Mouse (Mus musculus) hindbrain, embryonic 11.5 days (tissue): ENCODE data around the gene Hjurp. TPM values are rescaled to one million over a fixed set of nuclear protein-coding genes. Genes with fewer than 3 reads are reported as not detected.

Experiments used
- ATAC-seq: fragments of 200-750 bp; cut with Nextera tagmentation; 2 replicates; pipeline ENCODE4 v1.8.0; 2017; ENCODE audit warnings: mild to moderate bottlenecking, moderate TSS enrichment, moderate library complexity; ENCODE audit not compliant: low FRiP score
- DNase-seq: peaks from one replicate; pipeline ENCODE4 v3.0.0-alpha.2; 2015; ENCODE audit warnings: low spot score
- H3K27ac ChIP-seq: fragments of 300-500 bp; sonication (generic); 2 replicates; pipeline ENCODE4 v1.5.1; 2014; ENCODE audit warnings: mild to moderate bottlenecking, low read depth, low read length
- H3K27me3 ChIP-seq: fragments of 300-500 bp; sonication (generic); 2 replicates; pipeline ENCODE4 v1.6.1; 2014; ENCODE audit warnings: mild to moderate bottlenecking, low read length, moderate library complexity, mixed read lengths; ENCODE audit not compliant: control insufficient read depth, insufficient read depth
- H3K36me3 ChIP-seq: fragments of 300-500 bp; sonication (generic); 2 replicates; pipeline ENCODE4 v1.6.1; 2014; ENCODE audit warnings: mild to moderate bottlenecking, low read length, moderate library complexity, mixed read lengths; ENCODE audit not compliant: control insufficient read depth, insufficient read depth
- H3K4me1 ChIP-seq: fragments of 300-500 bp; sonication (generic); replicated peaks from 2 replicates; pipeline ENCODE4 v1.6.1; 2014; ENCODE audit warnings: low read length, mixed read lengths; ENCODE audit not compliant: control insufficient read depth, insufficient read depth
- H3K4me2 ChIP-seq: fragments of 300-500 bp; sonication (generic); replicated peaks from 2 replicates; pipeline ENCODE4 v1.6.1; 2014; ENCODE audit warnings: mild to moderate bottlenecking, low read depth, low read length
- H3K4me3 ChIP-seq: fragments of 300-500 bp; sonication (generic); 2 replicates; pipeline ENCODE4 v1.5.1; 2014; ENCODE audit warnings: low read depth, low read length
- H3K9ac ChIP-seq: fragments of 300-500 bp; sonication (generic); 2 replicates; pipeline ENCODE4 v1.6.1; 2014; ENCODE audit warnings: low read depth, low read length
- H3K9me3 ChIP-seq: fragments of 300-500 bp; sonication (generic); 2 replicates; pipeline ENCODE4 v1.6.1; 2016; ENCODE audit warnings: low read length; ENCODE audit not compliant: control insufficient read depth
- WGBS: fragments of 180-500 bp; shearing (Covaris S2); extraction: QIAGEN DNeasy Blood & Tissue Kit; methylation state at CpG from one replicate; pipeline ENCODE4 v1.1.7; 2014; 5-methylcytosine and 5-hydroxymethylcytosine counted together
- polyA plus RNA-seq: library from polyadenylated mRNA; unstranded; fragments of >200 nt; fragmentation: Nextera tagmentation; extraction: Ambion mirVana; gene quantifications from 2 replicates; pipeline ENCODE4 v1.2.1, GENCODE M21; 2014

Hjurp gene
- polyA plus RNA-seq, 1 experiment from 2014 or later, result 136 TPM

DNA sequence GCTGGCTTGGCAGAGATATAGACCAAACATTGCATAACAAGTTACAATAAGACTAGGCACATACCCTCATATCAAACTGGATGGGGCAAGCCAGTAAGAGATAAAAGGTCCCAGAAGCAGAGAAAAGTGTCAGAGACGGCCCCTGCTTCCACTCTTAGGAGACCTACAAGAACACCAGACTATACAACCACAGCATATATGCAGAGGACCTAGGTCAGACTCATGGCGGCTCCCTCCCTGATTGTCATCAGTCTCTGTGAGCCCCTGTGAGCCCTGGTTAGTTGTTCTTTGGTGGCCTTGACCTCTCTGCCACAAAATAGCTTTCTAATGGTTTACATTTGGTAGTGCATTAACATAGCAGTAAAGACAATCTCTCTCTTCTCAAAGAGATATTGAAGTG, 31.6 kb upstream of the Hjurp start:
- H3K4me1 ChIP-seq, result no peaks in the 10 kb centered on the region
- peaks cover 58% of the 10 kb centered on the region for H3K9me3 ChIP-seq
- H3K27ac ChIP-seq, result no peak overlapping the region
- H3K9ac ChIP-seq, result no peak overlapping the region
- ATAC-seq (no peak), DNase-seq (no peak)
- no peak overlapping the region for H3K4me2 ChIP-seq
- H3K4me3 ChIP-seq, result no peak overlapping the region
- H3K36me3 ChIP-seq, result 0 out of 2 replicates have a peak, but pooled peaks cover 2% of the 10 kb centered on the region
- 57% methylated on average over 2 of the region's 2 CpGs for WGBS
- H3K27me3 ChIP-seq, result no peaks in the 10 kb centered on the region

DNA sequence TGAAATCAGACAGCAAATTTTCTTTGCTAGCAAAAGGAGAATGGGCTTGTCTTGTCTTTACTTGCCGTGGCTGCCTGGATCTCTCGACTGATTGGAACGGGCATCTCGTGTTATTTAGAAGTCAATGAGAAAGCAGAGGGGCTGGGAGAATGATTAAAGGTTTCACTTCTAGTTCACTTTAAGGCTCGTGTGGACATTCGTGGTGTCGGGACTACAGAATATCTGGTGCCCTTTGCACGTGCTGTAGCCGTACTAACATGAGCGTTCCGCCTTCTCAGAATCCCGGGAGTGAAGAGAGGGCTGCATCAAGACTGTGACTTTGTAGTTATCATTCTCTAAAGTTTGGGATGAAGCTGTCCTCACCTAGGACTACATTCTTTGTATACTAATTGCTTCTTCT, 29.7 kb upstream of the Hjurp start:
- Histone ChIP-seq H3K4me1 (no peaks in the 10 kb centered on the region), H3K36me3 (0 out of 2 replicates have a peak, but pooled peaks cover 2% of the 10 kb centered on the region), H3K27ac (no peak overlapping the region), H3K27me3 (no peaks in the 10 kb centered on the region), H3K9me3 (peaks cover 71% of the 10 kb centered on the region), H3K4me3 (no peak overlapping the region), H3K4me2 (no peak overlapping the region), H3K9ac (no peak overlapping the region)
- ATAC-seq (no peak), DNase-seq (peak; percentile 5)
- WGBS, result 67% methylated on average over 12 of the region's 12 CpGs

DNA sequence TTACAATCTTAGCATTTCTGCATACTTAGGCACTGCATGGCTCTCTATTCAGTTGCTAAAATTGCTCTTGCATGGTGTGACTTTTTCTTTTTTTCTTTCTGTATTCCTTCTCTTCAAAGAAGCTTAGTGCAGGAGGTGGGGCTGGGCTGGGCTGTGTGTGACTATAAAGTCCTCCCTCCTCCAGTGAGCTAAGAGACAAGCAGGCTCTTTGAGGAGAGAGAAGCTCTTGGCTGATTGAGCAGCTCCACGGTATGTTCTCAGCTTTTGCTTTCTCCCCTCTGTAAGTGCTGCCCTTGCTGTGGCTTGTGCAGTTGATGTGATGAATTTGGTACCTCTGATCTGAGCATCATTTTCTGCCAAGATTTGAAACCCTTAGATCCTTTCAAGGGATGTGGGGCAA, 29.1 kb upstream of the Hjurp start:
- H3K4me2 ChIP-seq, result no peak overlapping the region
- peaks cover 77% of the 10 kb centered on the region for H3K9me3 ChIP-seq
- no peak overlapping the region for H3K9ac ChIP-seq
- H3K36me3 ChIP-seq, result 0 out of 2 replicates have a peak, but pooled peaks cover 2% of the 10 kb centered on the region
- ATAC-seq (no peak), DNase-seq (peak; percentile 6)
- WGBS, result 63% methylated on average over 1 of the region's 1 CpGs
- no peaks in the 10 kb centered on the region for H3K27me3 ChIP-seq
- H3K27ac ChIP-seq, result no peak overlapping the region
- no peak overlapping the region for H3K4me3 ChIP-seq
- H3K4me1 ChIP-seq, result no peaks in the 10 kb centered on the region

DNA sequence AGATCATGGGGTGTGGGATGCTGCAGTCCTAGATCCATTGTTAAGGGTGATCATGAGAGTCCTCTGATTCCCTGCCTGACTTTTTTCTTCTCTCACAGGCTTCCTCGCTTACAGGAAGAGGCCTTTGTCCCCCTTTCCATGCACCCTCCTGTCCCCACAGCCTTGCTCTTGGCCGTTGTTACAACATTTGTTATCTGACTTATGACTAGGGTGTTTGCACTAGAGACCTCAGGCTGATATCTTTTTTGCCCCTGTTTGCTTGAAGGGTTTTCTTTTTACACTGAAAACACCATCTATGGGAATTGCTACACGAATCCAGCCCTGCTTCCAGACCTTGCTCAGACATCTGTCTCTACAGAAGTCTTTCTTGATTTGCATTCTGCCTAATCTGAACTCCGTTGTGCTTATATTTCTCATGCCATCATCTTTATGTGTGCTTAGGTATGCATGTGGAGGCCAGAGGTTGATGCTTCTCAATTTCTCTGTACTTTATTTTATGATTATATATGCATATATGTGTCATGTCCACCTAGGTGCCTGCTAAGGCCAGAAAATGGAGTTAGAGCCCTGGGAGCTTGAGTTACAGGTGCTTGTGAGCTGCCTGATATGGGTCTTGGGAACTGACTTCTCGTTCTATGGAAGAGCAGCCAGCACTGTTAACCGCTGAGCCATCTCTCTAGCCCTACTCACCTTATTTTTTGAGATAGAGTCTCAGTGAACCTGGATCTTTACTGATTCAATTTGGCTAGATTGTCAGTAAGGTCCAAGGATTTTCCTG, 27.8 kb upstream of the Hjurp start:
- 55% methylated on average over 6 of the region's 6 CpGs for WGBS
- H3K4me1 ChIP-seq, result no peaks in the 10 kb centered on the region
- peaks cover 86% of the 10 kb centered on the region for H3K9me3 ChIP-seq
- no peak overlapping the region for H3K27ac ChIP-seq
- peak; percentile 3 for DNase-seq
- H3K4me3 ChIP-seq, result no peak overlapping the region
- H3K4me2 ChIP-seq, result no peak overlapping the region
- H3K27me3 ChIP-seq, result no peaks in the 10 kb centered on the region
- ATAC-seq, result no peak
- 0 out of 2 replicates have a peak, but pooled peaks cover 2% of the 10 kb centered on the region for H3K36me3 ChIP-seq
- no peak overlapping the region for H3K9ac ChIP-seq

DNA sequence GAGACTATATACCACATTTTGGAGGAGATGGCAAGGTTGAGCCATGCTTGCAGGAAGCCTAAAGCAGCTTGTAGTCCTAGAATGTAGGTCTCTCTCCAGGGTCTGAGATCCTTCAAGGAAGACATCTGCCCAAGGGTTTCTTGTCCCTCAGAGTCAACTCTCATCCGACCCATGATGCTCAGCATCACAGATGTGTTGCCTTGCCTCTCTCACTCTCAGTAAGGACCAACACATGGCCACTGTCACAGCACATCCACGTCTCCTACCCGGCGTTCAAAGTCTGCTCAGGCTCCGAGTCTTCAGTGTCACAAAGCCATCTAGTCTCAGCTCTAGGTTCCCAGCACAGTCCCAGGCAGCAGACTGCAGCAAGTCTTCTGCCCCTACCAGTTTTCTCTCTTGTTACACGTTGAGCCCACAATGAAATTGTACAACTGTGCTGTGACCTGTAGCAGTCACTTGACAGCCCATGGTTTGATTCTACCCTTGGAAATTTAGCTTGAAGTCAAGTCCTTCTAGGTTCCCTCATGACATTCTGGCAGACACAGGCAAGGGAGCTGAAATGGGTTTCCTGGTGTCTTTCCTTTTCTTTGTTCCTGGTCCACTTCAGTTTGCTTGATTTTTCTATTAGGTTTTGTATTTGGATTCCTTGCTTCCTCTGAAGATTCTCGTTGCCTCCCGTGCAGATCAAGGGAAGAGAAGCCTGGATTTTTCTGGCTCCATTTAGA, 27.0 kb upstream of the Hjurp start:
- ATAC-seq (no peak), DNase-seq (peak; percentile 7)
- Histone ChIP-seq H3K4me2 (no peak overlapping the region), H3K36me3 (0 out of 2 replicates have a peak, but pooled peaks cover 2% of the 10 kb centered on the region), H3K4me1 (no peaks in the 10 kb centered on the region), H3K4me3 (no peak overlapping the region), H3K9ac (no peak overlapping the region), H3K27me3 (no peaks in the 10 kb centered on the region), H3K9me3 (peaks cover 86% of the 10 kb centered on the region), H3K27ac (no peak overlapping the region)
- WGBS, result 65% methylated on average over 8 of the region's 8 CpGs

DNA sequence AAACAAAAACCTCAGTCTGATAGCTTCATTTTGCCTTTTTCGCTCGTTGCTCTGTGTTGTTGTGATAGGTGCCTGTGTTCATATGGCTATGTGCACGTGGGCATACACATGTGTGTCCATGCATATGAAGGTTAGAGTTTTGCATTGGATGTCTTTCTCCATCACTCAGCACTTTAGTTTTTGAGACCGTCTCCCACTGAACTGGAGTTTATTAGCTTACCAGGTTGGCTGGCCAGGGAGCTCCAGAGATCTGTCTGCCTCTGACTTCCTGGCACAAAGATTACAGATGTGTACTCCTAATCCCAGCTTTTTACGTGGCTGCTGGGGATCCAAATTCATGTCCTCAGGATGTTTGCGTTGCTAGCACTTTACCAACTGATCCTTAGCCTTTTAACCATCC, 26.3 kb upstream of the Hjurp start:
- Histone ChIP-seq H3K9me3 (peaks cover 86% of the 10 kb centered on the region), H3K4me1 (no peaks in the 10 kb centered on the region), H3K27me3 (no peaks in the 10 kb centered on the region), H3K4me2 (no peak overlapping the region), H3K4me3 (no peak overlapping the region), H3K36me3 (0 out of 2 replicates have a peak, but pooled peaks cover 2% of the 10 kb centered on the region), H3K9ac (no peak overlapping the region), H3K27ac (no peak overlapping the region)
- DNase-seq (peak; percentile 5), ATAC-seq (no peak)
- WGBS, result 66% methylated on average over 6 of the region's 6 CpGs

DNA sequence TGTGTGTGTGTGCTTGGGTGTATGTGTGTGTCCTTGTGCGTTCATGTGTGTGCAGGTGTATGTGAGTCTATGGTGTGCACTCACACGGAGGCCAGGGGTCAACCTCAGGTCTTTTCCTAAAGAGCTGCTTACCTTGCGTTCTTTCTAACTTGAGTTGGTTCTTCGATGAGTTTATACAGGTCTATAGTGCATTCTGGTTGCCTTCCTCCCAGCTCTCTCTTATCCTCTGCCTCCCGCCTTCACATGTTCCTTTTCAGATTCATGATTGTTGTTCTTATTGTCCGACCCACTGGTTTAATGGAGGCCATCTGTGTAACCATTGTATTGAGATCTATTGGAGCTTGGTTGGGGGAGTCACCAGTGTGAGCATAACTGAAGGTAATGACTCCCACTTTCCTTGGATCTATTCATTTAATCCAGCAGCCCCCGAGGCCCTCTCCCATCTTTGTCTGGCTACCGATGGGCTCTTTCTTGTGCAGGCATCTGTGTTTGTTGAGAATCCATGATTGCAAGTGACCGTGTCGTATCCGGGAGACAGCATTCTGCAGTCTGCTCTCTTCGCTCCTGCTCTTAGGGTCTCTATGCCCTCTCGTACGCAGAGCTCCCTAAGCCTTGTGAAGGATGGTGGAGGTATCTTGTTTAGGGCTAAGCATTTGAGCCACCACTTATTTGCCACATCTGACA, 24.8 kb upstream of the Hjurp start:
- 63% methylated on average over 14 of the region's 14 CpGs for WGBS
- peak; percentile 10 for DNase-seq
- Histone ChIP-seq H3K27me3 (no peaks in the 10 kb centered on the region), H3K36me3 (no peaks in the 10 kb centered on the region), H3K4me2 (no peak overlapping the region), H3K9me3 (peaks cover 86% of the 10 kb centered on the region), H3K4me3 (no peak overlapping the region), H3K27ac (no peak overlapping the region), H3K4me1 (no peaks in the 10 kb centered on the region), H3K9ac (no peak overlapping the region)
- 0 out of 2 replicates have a peak, but pooled peaks have one; percentile 20 for ATAC-seq

DNA sequence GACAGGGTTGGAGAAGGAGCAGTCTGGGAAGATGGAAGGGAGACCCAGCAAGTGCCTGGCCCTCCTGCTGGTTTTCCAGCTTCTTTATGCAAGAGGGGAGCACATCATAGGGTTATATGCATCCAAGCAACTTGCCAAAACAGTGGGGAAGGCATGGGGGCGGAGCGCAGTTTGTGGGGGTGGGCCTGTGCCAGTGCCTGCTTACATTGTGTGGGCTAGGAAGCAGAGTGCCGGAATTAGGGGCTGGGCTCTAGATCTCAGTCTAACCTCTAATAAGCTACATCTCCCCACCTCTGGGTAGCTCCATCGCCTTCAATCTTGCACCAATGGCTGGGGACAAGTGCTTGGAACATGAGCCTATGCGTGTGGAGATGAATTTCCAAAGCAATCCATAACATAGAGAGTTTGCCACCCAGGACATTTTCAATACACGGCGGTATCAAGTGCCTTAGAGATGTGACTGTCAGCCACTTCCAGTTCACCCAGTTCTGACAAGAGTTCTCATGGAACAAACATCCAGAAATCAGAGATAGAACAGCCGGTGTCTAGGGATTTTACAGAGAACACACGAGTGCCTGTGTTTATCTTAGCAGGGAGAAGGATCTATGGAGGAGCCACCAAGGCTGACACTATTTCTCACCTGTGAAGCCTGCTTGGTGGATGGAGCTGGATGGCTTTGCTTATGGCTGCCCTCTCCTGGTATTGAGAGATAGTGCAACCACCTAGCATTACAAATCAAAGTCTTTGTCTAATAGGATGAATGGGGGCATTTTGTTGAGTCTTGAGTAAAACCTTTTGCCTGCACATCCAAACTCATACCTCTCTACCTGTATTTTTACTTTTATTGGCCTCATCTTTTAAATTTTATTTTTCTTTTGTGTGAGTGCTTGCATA, 23.9 kb upstream of the Hjurp start:
- ATAC-seq (peak; percentile 8; the same call in 1 of the 2 replicates), DNase-seq (peak; percentile 23)
- no peak overlapping the region for H3K4me3 ChIP-seq
- no peaks in the 10 kb centered on the region for H3K4me1 ChIP-seq
- 70% methylated on average over 9 of the region's 9 CpGs for WGBS
- peaks cover 81% of the 10 kb centered on the region for H3K9me3 ChIP-seq
- no peak overlapping the region for H3K9ac ChIP-seq
- H3K27ac ChIP-seq, result no peak overlapping the region
- H3K27me3 ChIP-seq, result no peaks in the 10 kb centered on the region
- H3K36me3 ChIP-seq, result no peaks in the 10 kb centered on the region
- no peak overlapping the region for H3K4me2 ChIP-seq
